Mouse (Mus musculus): Measurements from ENCODE around the gene Thbs2.

GRCm38 (mm10) chr17:14733941-14734340 is 39.9 kb upstream of the Thbs2 start:
- TF ChIP-seq USF1 (IDR thresholded peaks at IDR 0.05; ENCODE audit: low read depth) (no peak), CTCF (IDR thresholded peaks at IDR 0.05; ENCODE audit: control insufficient read depth, insufficient read depth, insufficient read length) (no peak)
